Mouse (Mus musculus) ES-E14 (cell line): ENCODE measurements around the gene Arhgap19.

Experiments
- CHD2 ChIP-seq: IDR thresholded peaks from 2 replicates; pipeline ENCODE4 v1.6.1; 2014; ENCODE audit warnings: mild to moderate bottlenecking, low read depth, low read length, inconsistent platforms
- HCFC1 ChIP-seq: IDR thresholded peaks from 2 replicates; pipeline ENCODE4 v1.6.1; 2012; ENCODE audit warnings: low read length, inconsistent platforms, borderline replicate concordance; ENCODE audit not compliant: insufficient read depth
- ZC3H11A ChIP-seq: IDR thresholded peaks from 2 replicates; pipeline ENCODE4 v1.6.1; 2012; ENCODE audit warnings: low read depth, mild to moderate bottlenecking, inconsistent platforms, low read length, borderline replicate concordance

DNA sequence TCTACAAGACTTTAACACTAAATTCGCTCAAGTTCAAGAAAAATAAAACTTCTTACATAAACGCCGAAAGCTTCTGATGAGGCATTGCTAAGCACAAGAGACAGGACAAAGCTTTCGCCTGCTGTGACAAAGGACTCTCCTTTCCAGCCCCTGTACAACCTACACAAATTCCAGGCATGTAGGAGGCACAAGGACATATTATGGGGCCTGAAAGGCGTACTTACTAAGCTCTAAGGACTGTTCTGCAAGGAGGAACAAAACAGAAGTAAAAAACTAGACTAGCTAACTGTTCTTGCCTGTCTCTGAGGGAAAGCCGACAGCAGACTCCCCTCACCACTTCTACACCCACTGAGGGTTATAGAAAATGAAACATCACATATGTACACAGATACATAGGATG, 6.9 kb downstream of the Arhgap19 start:
- TF ChIP-seq CHD2 (no peak), HCFC1 (no peak), ZC3H11A (no peak)
